Mouse (Mus musculus) forebrain, embryonic 10.5 days (tissue): Measurements from ENCODE around the gene Epb41l4b. TPM values are rescaled to one million over a fixed set of nuclear protein-coding genes. Genes with fewer than 3 reads are reported as not detected.
A peak's percentile ranks its signal among the peaks of the same experiment; 100 is the strongest.

Experiments used
- DNase-seq: peaks from one replicate; pipeline ENCODE4 v3.0.0-alpha.2; 2017; ENCODE audit warnings: low spot score; ENCODE audit errors: extremely low spot score
- H3K27ac ChIP-seq: fragments of 300-500 bp; sonication (generic); 2 replicates; pipeline ENCODE4 v1.5.1; 2016; ENCODE audit warnings: mild to moderate bottlenecking
- H3K27me3 ChIP-seq: fragments of 300-500 bp; sonication (generic); 2 replicates; pipeline ENCODE4 v1.6.1; 2016; ENCODE audit warnings: mild to moderate bottlenecking; ENCODE audit not compliant: poor library complexity, severe bottlenecking
- H3K36me3 ChIP-seq: fragments of 300-500 bp; sonication (generic); replicated peaks from 2 replicates; pipeline ENCODE4 v1.6.1; 2016; ENCODE audit warnings: mild to moderate bottlenecking, moderate library complexity
- H3K4me1 ChIP-seq: fragments of 300-500 bp; sonication (generic); 2 replicates; pipeline ENCODE4 v1.6.1; 2016
- H3K4me3 ChIP-seq: fragments of 300-500 bp; sonication (generic); 2 replicates; pipeline ENCODE4 v1.5.1; 2016; ENCODE audit warnings: mild to moderate bottlenecking, moderate library complexity
- H3K9me3 ChIP-seq: fragments of 300-500 bp; sonication (generic); 2 replicates; pipeline ENCODE4 v1.6.1; 2016; ENCODE audit warnings: mild to moderate bottlenecking, moderate library complexity
- WGBS: fragments of 180-500 bp; shearing (Covaris S2); methylation state at CpG from one replicate; pipeline ENCODE4 v1.1.7; 2016; 5-methylcytosine and 5-hydroxymethylcytosine counted together
- polyA plus RNA-seq: library from polyadenylated mRNA; unstranded; fragments of >200 nt; fragmentation: Nextera tagmentation; extraction: Ambion mirVana; gene quantifications from 2 replicates; pipeline ENCODE4 v1.2.1, GENCODE M21; 2016

Gene Epb41l4b
- polyA plus RNA-seq, 1 experiment from 2014 or later: 0.37 TPM

DNA sequence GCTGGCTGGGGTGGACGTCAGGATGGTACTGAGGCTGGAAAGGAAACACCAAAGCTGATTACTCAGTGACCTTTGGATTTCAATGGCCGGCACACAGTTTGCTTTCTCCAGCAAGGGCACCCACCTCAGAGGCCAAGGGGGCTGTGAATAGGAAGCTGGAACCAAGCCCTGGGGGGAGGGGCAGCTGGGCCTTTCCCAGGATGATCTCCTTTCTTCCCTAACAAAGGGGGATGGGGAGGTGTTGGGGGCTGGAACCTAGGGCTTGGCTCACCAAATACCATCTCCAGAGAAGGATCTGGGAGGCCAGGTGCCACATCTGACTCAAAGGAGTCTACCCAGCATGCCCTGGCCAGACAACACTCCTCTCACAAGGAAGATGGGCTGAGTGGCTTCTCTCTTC, 78.4 kb downstream of the Epb41l4b start:
- Histone ChIP-seq H3K4me3 (no peak overlapping the region), H3K9me3 (no peaks in the 10 kb centered on the region), H3K27ac (peak overlapping the region; percentile 66), H3K36me3 (no peaks in the 10 kb centered on the region), H3K4me1 (peaks cover 17% of the 10 kb centered on the region), H3K27me3 (peaks cover 6% of the 10 kb centered on the region; the same call in 1 of the 2 replicates)
- peak; percentile 21 for DNase-seq
- 5% methylated on average over 2 of the region's 2 CpGs for WGBS

DNA sequence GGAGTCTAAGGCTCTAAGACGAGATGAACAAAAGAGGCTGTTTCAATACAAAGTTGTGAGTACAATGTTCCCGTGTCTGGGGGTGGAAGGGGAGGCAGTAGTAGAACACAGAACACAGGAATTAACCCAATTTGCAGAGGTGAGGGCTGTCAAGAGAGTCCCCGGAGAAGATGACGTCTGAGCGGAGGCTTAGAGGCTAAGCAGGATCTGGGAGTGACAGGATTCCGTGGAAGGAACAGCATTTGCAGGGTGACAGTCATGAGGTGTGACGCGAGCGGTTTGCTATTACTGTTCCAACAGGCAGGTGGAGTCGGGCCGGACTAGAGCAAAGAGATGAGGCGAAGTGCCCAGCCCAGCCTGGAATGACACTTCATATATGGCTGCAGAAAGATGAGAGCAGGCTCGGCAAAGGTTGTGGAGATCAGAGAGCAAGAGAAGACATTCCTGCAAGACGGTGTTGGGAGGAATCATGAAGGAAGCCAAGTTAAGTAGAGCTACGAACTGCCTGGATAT, 82.9 kb downstream of the Epb41l4b start:
- Histone ChIP-seq H3K9me3 (no peaks in the 10 kb centered on the region), H3K27me3 (peaks cover 6% of the 10 kb centered on the region; the same call in 1 of the 2 replicates), H3K4me3 (no peak overlapping the region), H3K4me1 (peaks cover 22% of the 10 kb centered on the region), H3K36me3 (no peaks in the 10 kb centered on the region), H3K27ac (no peak overlapping the region)
- 83% methylated on average over 15 of the region's 15 CpGs for WGBS
- no peak for DNase-seq

DNA sequence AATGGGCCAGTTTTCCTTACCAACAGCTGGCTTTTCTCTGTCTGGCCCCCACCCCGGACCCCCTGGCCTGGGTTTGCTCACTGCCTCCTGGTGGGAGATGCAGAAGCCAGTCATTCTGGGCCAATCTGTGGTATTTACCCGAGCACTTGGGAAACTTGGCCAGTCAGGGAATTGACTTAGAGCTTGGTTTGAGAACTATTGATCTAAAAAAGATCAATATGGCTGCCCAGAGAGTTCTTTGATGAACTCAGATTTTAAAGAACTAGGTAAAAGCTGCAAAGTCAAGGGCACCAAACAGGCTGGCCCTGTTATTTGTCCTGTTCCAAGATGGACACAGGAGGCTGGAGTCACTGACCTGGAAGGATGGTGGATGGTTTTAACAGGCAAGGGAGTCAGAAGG, 84.6 kb downstream of the Epb41l4b start:
- DNase-seq: no peak
- Histone ChIP-seq H3K4me3 (no peak overlapping the region), H3K9me3 (no peaks in the 10 kb centered on the region), H3K36me3 (no peaks in the 10 kb centered on the region), H3K27me3 (peaks cover 3% of the 10 kb centered on the region; the same call in 1 of the 2 replicates), H3K27ac (no peak overlapping the region), H3K4me1 (peaks cover 8% of the 10 kb centered on the region)
- WGBS: 80% methylated on average over 2 of the region's 2 CpGs

DNA sequence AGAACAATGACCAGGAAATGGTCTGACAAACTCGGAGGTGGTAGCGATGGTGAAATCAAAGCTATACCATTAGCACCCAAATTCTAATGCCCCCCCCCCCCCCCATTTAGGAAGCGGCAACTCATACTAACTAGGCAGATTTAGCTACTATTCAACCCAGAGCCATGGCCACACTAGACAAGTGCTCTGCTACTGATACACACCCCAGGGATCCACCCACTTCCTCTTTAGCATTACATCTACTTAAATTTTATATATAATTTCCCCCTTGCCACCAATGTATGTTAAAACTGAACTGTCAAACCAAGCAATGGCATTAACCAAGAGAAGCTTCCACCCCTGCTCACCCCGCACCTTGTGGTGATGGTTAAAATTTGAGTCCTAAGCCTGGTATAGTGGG, 85.6 kb downstream of the Epb41l4b start:
- Histone ChIP-seq H3K27ac (no peak overlapping the region), H3K4me1 (peaks cover 14% of the 10 kb centered on the region), H3K36me3 (no peaks in the 10 kb centered on the region), H3K9me3 (no peaks in the 10 kb centered on the region), H3K27me3 (no peaks in the 10 kb centered on the region), H3K4me3 (no peak overlapping the region)
- DNase-seq: no peak
- WGBS: 95% methylated on average over 4 of the region's 4 CpGs

DNA sequence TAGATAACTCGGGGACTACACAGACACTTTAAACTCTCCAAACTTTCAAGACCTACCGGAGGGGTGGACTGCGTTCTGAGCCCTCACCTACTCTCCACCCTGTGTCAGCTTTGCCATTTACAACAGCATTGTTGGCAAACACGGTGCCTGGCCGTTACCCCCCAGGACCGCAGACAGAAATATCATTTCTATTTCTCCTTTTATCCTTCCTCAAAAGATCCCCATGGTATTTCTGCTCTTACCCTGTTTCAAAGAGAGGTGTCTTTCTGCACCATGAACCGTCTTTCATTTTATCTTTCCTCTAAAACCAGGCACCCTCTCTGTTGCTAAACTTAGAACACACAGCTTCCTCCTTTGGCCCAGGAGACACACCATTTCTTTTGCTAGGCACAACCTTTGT, 87.6 kb downstream of the Epb41l4b start:
- Histone ChIP-seq H3K27me3 (no peaks in the 10 kb centered on the region), H3K36me3 (no peaks in the 10 kb centered on the region), H3K4me3 (no peak overlapping the region), H3K4me1 (peaks cover 19% of the 10 kb centered on the region), H3K27ac (no peak overlapping the region), H3K9me3 (no peaks in the 10 kb centered on the region)
- WGBS: 84% methylated on average over 7 of the region's 7 CpGs
- DNase-seq: no peak

DNA sequence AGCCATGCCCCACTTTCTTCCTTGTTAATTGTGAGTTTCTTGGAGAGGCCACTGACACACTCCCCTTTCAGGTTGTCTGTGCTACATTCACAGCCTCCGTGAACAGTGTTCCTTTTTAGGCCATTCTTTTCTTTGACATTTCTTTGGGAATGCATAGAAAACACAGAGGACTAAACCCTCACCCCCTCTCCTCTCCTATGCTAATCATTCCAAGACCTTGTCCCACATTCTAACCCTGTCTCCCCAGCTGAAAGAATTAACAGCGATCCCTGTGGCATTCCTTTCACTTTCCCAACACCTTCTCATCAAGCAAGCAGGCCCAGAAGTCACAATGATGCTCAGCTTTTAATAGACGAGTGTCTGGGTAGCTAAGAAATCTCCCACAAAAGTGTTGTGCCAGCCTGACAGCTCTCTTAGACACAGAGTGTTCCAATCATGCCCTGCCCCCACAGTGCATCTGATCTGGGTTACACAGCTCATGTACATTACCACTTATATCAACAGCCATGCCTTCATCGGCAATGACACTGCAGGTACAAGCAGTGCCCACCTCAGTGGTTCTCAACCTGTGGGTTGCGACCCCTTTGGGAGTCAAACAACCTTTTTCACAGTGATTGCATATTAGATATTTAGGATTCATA, 93.8 kb downstream of the Epb41l4b start:
- DNase-seq: no peak
- WGBS: 54% methylated on average over 5 of the region's 5 CpGs
- no peaks in the 10 kb centered on the region for H3K27me3 ChIP-seq

DNA sequence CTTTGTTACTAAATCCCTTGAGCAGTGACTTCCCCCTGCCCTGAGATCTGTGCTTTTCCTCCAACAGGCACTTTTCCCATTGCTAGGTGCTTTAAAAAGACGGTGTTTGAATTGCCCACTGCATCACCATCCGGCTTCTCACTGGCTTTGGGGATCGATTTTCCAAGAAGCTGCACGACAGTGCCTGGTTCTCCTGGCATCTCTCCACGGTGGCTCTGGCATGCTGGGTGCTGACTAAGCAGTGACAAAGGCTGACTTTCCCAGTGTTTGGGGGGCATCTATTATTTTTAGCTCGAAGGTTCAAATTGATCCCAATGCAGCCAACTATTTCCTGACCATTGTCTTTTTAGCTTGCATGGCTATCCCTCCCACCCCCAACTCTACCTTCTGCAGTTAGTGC, 94.7 kb downstream of the Epb41l4b start:
- no peak for DNase-seq
- no peaks in the 10 kb centered on the region for H3K36me3 ChIP-seq
- no peak overlapping the region for H3K4me3 ChIP-seq
- no peaks in the 10 kb centered on the region for H3K27me3 ChIP-seq
- peaks cover 42% of the 10 kb centered on the region for H3K4me1 ChIP-seq
- no peaks in the 10 kb centered on the region for H3K9me3 ChIP-seq
- peak overlapping the region; percentile 44 for H3K27ac ChIP-seq
- WGBS: 74% methylated on average over 6 of the region's 6 CpGs

More for the DNA sequence above, 93.8 kb downstream of the Epb41l4b start:
- H3K4me3 ChIP-seq: no peak overlapping the region
- peaks cover 44% of the 10 kb centered on the region for H3K4me1 ChIP-seq
- H3K36me3 ChIP-seq: no peaks in the 10 kb centered on the region
- no peaks in the 10 kb centered on the region for H3K9me3 ChIP-seq
- peak overlapping the region; percentile 44; the same call in 1 of the 2 replicates for H3K27ac ChIP-seq

DNA sequence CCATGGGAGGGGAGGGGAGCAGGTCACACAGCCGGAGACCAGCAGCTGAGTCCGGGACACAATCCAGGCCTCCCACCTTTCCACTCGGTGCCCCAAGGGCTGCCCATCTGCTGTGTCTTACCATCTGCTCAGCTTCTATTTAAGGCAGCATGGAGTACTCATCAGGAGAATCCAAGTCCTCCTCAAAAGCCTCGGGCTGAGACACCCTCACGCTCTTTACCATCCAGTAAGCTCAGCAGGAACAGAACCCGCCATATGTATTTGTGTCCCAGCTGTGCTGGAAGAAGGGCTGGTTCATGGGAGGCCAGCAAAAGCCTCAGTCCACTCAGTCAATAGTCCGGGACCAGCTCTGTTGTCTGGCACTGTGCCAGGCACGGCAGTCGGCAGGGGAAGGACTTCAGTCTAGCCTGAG, 97.1 kb downstream of the Epb41l4b start:
- peak overlapping the region; percentile 12; the same call in 1 of the 2 replicates for H3K27ac ChIP-seq
- H3K27me3 ChIP-seq: no peaks in the 10 kb centered on the region
- 83% methylated on average over 9 of the region's 9 CpGs for WGBS
- no peaks in the 10 kb centered on the region for H3K36me3 ChIP-seq
- H3K9me3 ChIP-seq: peaks cover 2% of the 10 kb centered on the region; the same call in 1 of the 2 replicates
- no peak for DNase-seq
- H3K4me1 ChIP-seq: peaks cover 30% of the 10 kb centered on the region
- H3K4me3 ChIP-seq: no peak overlapping the region

DNA sequence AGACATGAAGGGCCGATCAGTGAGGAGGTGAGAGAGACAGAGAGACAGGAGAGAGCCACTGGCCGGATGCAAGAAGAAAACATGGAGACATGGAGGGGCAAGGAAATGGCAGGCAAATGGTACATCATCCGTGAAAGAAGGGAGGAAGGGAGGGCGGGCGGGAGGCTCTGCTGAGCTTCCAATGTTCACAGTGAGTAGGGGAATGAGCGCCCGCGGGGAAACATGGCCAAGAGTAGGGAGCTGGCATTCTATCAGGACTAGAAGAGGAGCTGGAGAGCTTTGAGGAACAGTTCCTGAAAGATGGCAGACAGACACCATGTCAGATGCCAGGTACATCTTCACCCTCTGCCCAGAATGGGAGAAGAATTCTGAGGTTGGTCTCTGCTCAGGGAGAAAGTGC, 99.6 kb downstream of the Epb41l4b start:
- Histone ChIP-seq H3K4me1 (peaks cover 30% of the 10 kb centered on the region), H3K36me3 (no peaks in the 10 kb centered on the region)

DNA sequence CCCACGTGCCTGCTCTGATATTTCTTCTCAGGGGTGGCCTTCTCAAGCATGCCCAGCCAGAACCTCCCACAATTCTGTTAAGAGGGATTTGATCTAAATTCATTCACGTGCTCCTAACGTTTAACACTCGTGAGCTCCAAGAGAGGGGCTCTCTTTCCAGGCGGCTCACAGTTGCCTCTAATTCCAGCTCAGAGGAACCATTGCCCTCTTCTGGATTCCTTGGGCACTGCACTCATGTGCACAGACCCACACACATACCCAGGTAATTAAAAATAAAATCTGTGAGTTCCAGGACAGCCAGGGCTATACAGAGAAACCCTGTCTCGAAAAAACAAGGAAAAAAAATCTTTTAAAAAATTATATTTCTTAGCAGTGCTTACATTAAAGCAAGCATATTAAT, 101.6 kb downstream of the Epb41l4b start:
- 89% methylated on average over 6 of the region's 6 CpGs for WGBS
- Histone ChIP-seq H3K36me3 (no peaks in the 10 kb centered on the region), H3K27me3 (peaks cover 30% of the 10 kb centered on the region)

More for the DNA sequence above, 99.6 kb downstream of the Epb41l4b start:
- H3K9me3 ChIP-seq: peaks cover 4% of the 10 kb centered on the region; the same call in 1 of the 2 replicates
- H3K27ac ChIP-seq: no peak overlapping the region
- H3K27me3 ChIP-seq: peaks cover 16% of the 10 kb centered on the region
- 92% methylated on average over 8 of the region's 8 CpGs for WGBS
- no peak for DNase-seq
- no peak overlapping the region for H3K4me3 ChIP-seq

DNA sequence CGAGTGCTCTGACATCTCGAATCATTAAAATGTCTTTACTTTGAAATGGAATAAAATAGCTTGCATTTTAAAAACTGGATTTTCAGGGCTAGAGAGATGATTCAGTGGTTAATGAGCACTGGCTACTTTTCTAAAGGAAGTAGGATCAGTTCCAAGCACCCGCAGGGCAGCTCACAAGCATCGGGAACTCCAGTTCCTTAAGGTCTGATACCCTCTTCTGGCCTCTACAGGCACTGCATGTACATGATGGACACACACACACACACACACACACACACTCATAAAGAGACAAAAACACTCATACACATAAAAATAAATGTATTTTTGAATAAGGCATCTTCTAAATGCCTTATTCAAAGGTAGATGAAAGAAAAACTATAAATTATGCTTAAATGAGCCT, 102.0 kb downstream of the Epb41l4b start:
- Histone ChIP-seq H3K9me3 (peaks cover 4% of the 10 kb centered on the region; the same call in 1 of the 2 replicates), H3K4me3 (no peak overlapping the region), H3K4me1 (peaks cover 19% of the 10 kb centered on the region), H3K27me3 (peaks cover 30% of the 10 kb centered on the region), H3K36me3 (no peaks in the 10 kb centered on the region), H3K27ac (no peak overlapping the region)
- WGBS: 93% methylated on average over 4 of the region's 4 CpGs
- no peak for DNase-seq

More for the DNA sequence above, 101.6 kb downstream of the Epb41l4b start:
- Histone ChIP-seq H3K9me3 (peaks cover 4% of the 10 kb centered on the region; the same call in 1 of the 2 replicates), H3K27ac (no peak overlapping the region), H3K4me1 (peaks cover 19% of the 10 kb centered on the region), H3K4me3 (no peak overlapping the region)
- DNase-seq: no peak

DNA sequence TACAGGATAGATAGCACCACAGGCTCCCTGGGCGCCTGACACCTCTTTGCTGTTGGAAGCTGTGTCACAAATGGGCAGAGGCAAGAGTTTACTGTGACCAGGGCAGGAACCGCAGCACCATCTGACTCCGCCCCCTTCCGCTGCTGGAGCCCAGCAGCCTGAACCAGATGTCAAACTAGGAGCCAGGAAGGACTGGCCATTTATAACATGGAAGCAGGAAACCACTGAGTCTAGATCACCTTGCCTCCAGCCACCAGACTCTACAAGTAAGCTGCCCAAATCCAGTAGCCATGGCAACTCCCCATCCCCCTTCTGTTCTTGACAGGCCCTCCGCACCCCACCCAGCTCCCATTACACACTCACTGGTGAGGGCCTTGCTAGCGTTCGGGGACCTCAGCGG, 102.8 kb downstream of the Epb41l4b start:
- Histone ChIP-seq H3K27ac (no peak overlapping the region), H3K4me1 (peaks cover 19% of the 10 kb centered on the region), H3K27me3 (peaks cover 30% of the 10 kb centered on the region), H3K9me3 (peaks cover 4% of the 10 kb centered on the region; the same call in 1 of the 2 replicates), H3K4me3 (no peak overlapping the region), H3K36me3 (no peaks in the 10 kb centered on the region)
- WGBS: 78% methylated on average over 8 of the region's 8 CpGs
- peak; percentile 26 for DNase-seq
